Mouse (Mus musculus): ENCODE results near the gene Gse1.

Gse1 gene

DNA sequence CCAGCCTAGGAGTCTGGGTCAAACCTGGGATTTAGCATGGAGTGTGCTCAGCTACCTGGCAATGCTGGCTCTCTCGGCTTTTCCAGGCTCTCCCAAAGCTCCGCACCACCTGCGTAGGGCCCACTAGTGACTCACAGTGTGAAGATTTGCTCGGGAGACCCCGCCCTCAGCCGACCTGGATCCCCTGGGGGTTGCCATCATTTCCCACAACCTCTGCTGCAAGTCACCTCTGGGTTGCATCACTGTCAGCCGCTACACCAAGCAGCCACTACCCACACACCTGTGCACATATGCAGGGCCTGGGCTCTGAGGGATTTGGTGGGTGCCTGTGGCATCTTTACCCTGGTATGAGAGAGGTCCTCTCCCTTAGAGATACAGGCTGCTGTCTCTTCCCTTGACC is 239.3 kb downstream of the Gse1 start:
- DNase-seq: no peak

DNA sequence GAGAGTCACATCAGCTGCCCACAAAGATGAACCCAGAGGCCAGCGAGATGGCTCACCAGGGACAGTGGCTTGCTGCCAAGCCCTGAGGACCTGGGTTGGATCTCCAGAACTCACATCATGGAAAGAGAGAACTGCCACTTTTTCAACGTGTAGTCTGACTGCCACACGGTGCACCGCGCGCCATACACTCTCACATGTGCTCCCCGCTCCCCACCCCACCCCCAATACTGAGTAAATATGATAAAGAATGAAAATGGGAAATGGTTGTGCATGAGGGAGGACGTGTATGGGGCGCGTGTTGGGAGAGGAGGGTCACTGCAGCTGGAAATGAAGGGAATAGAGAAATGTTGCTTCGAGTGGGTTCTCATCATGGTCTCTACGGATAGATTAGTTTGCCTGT is 241.9 kb downstream of the Gse1 start:
- DNase-seq: no peak

DNA sequence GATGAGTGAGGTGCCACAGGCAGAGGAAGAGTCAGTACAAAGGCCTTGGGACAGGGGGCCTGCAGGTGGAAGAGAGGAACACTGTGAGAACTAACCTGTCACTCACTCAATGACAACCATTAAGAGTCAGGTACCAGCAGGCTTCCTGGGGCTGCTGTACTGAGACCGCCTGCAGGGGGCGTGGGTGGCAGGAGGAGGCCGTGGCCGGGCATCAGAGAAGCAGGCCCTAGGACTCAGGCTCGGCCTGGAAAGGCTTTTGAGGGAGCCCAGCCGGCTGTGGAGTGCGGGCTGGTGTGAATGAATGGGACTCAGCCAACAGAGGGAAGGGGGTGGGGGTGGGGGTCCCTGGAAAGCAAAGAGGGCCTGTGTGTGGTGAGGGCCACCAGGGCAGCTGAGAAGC is 242.9 kb downstream of the Gse1 start:
- DNase-seq: no peak

DNA sequence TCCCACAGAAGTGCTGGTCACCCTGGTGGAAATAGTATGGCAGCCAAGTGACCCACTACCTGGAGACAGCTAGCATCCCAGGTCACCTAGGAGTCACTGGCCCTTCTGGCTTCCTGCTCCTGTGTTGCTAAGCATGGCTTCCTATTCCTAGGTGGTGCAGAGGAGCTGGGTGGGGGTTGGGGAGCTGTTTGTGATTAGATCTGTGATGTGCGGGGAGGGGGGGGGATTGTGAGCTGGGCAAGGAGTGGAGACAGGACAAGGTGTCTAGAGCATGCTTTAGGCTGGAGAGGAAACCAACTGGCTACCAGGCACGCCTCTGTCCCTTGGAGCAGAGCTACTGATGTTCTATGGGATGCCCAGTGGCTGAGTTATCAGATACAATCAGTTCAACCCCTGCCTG is 243.5 kb downstream of the Gse1 start:
- no peak for DNase-seq

- DNase-seq: no peak
Measured at GRCm38 (mm10) chr8:120472230-120472629, 244.0 kb downstream of the Gse1 start.

- DNase-seq: no peak
Measured at GRCm38 (mm10) chr8:120473729-120474364, 245.6 kb downstream of the Gse1 start.

DNA sequence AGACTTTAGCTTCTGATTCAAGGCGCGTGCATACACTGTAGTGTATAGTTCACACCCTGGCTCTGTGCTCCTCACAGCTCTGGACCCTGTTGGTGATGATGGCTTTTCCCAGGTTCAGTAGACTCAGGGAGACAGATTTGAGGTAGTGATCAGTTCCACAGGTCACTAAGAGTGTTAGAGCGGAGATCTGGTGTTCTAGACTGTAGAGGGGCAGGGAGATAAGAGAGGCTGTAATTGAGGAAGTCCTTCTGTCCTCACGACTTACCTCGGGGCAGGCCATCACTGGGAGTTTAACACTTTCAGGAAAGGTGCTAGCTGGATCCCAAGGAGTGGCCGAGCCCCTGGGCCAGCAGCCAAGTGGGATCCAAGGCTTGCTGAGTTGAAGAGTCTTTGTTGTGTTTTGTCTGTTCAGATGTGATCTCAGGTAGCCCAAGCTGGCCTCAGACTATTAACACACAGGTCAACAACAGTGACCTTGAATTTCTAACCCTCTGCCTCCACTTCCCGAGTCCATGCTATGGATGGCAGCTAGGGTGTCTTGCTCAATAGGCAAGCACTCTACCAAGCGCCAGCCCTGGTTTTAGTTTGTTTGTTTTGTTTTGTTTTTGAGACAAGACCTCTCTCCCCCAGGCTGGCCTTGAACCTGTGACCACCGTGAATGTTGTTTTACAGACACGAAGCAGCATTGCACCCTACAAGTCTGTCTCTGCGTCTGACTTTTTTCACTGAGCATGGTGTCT is 246.4 kb downstream of the Gse1 start:
- DNase-seq: no peak

- no peak for DNase-seq
Measured at GRCm38 (mm10) chr8:120475462-120476201, 247.4 kb downstream of the Gse1 start.

GRCm38 (mm10) chr8:120476711-120477575 is 248.7 kb downstream of the Gse1 start:
- no peak for DNase-seq

- no peak for DNase-seq
Measured at GRCm38 (mm10) chr8:120478754-120479153, 250.5 kb downstream of the Gse1 start.

- no peak for DNase-seq
Measured at GRCm38 (mm10) chr8:120479691-120480090, 251.4 kb downstream of the Gse1 start.

DNA sequence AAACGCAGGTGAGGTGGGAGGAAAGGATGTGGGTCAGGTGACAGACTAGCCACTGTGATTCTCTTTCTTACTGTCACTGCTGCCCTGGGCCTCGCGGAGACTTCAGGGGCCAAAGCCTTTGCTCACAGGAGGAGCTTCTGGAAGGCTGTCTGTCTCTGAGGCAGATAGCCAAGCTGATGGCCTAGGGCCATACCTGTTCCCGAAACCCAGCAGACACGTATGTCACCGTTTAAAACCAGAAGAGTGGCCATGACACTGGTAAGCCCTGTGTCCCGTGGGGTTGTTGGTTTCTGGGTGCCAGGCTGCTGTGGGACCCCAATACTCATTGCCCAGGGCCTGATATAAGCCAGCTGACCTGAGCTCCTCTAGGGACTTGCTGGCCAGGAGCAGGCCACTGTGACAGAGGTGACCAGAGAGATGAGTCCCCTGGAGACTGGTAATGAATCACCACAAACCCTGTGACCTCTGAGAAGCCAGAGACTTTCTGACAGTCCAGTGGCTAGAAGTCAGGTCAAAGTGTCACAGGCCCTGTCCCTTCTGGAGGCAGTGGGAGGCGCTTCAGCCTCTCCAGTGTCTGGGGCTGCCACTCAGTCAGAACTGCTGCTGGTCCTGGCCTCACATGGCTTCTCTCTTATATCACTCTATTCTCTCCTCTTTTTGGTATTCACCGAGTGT is 253.9 kb downstream of the Gse1 start:
- DNase-seq: peak; percentile 43

- no peak for DNase-seq
Measured at GRCm38 (mm10) chr8:120484460-120484859, 256.2 kb downstream of the Gse1 start.

- DNase-seq: no peak
Measured at GRCm38 (mm10) chr8:120485116-120485515, 256.9 kb downstream of the Gse1 start.

DNA sequence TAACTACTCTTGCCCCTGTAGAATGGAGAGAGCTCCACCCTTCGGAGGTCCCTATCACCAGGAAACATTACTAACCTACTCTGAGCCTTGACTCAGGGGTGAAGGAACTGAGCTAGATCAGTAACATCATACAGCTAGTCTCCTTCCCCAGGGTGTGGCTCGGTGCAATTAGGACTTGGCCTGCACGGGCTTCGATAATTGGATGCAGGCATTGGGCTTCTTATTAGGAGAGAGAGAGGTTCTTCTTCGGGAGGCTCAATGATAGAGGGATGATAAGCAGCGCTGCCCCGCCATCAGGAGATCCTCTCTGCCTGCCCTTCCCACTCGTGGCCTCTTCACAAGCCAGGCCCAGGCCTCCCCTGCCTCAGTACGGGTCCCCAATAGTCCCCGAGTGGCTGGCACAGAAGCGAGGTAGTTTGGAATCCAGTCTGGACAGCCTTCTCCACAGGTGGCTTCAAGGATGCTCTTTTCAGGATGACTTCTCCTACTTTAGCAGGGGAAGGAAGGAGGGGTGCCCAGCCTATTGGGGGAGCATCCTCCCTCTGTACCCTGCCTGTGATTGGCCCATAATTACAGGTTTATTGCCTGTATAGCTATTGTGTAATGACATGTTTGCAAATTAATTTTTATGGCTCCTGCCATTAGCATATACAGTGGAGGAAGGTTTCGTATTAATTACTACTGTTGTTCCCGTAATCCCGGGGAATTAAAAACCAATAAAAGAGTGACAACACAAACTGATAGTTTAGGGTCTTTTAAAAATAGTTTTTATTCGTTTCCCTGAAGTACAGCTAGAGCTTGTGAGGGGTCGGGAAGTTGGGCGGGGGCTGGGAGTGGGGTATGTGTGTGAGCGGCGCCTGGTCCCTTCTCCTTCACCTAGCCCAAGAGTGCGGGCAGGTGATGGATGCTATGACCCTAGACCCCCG is 257.6 kb downstream of the Gse1 start:
- no peak for DNase-seq

- DNase-seq: peak; percentile 61
Measured at GRCm38 (mm10) chr8:120486477-120487376, 258.5 kb downstream of the Gse1 start.

DNA sequence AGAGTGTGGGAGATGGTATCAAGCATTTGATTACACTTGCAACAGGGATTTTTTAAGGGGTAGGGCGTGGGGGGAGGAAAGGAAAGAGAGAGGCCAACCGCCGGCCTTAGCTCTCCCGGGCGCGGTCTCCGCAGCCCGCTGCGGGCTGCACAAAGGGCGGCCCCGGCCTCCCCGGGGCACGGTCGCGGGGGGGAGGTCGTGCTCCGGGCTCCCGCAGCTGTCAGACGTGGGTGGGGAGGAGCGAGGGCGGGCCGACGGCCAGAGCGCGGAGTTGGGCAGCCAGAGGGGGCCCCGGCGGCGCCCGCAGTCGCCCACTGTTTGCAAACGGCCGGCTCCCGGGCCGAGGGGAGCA is 259.1 kb downstream of the Gse1 start:
- no peak for DNase-seq

DNA sequence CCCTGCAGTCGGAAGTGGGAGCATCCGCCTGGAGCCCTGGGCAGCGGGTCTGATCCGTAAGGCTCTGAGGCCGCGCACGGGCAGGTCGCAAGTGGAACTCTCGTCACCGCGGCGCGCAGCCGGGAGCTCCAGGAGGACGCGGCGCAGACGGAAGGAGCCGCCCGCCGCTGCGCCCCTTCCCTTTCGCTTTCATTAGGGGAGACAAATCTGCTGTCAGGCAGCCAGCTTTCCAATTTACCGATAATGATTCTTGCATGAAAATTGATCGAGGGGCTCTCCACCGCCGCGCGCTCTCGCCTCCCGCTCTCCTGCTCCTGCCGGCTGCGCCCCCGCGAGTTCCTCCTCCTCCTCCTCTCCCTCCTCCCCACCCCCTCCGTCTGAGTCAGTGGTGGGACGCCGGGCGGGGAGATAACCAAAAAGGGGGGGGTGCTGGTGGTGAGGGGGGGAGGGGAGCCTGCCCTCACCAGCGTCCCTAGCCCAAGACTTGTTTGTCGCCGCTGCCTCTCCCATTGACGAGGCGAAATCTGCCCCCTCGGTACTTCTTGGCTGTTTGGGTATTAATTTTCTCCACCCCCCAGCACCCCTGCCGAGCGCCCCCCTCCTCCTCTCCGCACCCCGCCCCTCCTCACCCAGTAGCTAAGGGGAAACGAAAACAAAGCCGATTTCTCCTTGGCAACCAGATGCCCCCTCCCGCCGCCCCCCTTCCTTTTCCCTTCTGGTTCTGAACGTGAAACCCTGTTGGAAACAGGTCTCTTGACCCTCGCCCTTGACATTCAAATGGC is 259.7 kb downstream of the Gse1 start:
- DNase-seq: peak; percentile 55

- no peak for DNase-seq
Measured at GRCm38 (mm10) chr8:120488636-120489131, 260.4 kb downstream of the Gse1 start.

Data from kidney, adult 11 months (tissue).